Mouse (Mus musculus) Patski (cell line): ENCODE measurements around the gene Farsa. TPM values are rescaled to one million over a fixed set of nuclear protein-coding genes. Genes with fewer than 3 reads are reported as not detected.

Source experiments
- ATAC-seq: fragments of 100-300 bp; one replicate; pipeline ENCODE4 v1.8.0; 2021
- CTCF ChIA-PET: fragments of 350-600 bp; sonication (Branson Sonifier 250); formaldehyde crosslinking; loops from one replicate; lab custom pipeline; 2022; ENCODE audit warnings: inconsistent platforms; lab: Charles Lee
- POLR2A ChIA-PET: fragments of 350-600 bp; sonication (Branson Sonifier 250); formaldehyde crosslinking; loops from one replicate; lab custom pipeline; 2022; ENCODE audit warnings: antibody characterized with exemption, inconsistent platforms; lab: Charles Lee
- DNase-seq: peaks from one replicate; pipeline ENCODE4 v3.0.0-alpha.2; 2011; ENCODE audit warnings: low read depth, low spot score
- H3K27me3 ChIP-seq: fragments of 371-371 bp; one replicate; pipeline ENCODE4 v1.5.1; 2021
- CTCF ChIP-seq: fragments of 100-300 bp; IDR thresholded peaks from one replicate; pipeline ENCODE4 v1.5.1; 2021
- in situ Hi-C: fragments of 300-500 bp; cut with MboI; formaldehyde crosslinking; loops from 3 replicates; pipeline ENCODE4 v1.11.1; 2018; ENCODE audit warnings: low pct_unique_long_range_greater_than_20kb, mixed read lengths
- polyA plus RNA-seq: library from polyadenylated mRNA; unstranded; gene quantifications from one replicate; pipeline ENCODE4 v1.2.3, GENCODE M21; 2021

The Farsa gene
- polyA plus RNA-seq, 1 experiment from 2014 or later: 79.6 TPM

- no peaks in the 10 kb centered on the region for H3K27me3 ChIP-seq
- TF ChIP-seq CTCF: no peak
- in situ Hi-C loops: no loop called here
- CTCF ChIA-PET: interaction anchor here (0.8 to 2.7 kb wide), 6 partner anchors 7 to 48 kb away, joined by 3 to 22 read pairs (median 4); partner anchors contain the start of gene Dnase2a
- peak; percentile 29 for ATAC-seq
- POLR2A ChIA-PET: interaction anchor here (0.8 to 1.5 kb wide), 5 partner anchors 10 to 45 kb away, joined by 3 to 4 read pairs (median 3); no protein-coding TSS in a partner anchor
- no peak for DNase-seq
These were observed 36.4 kb downstream of the Farsa start for GRCm38 (mm10) chr8:84892993-84893708.

- DNase-seq: peak; percentile 80
- ChIA-PET POLR2A (interaction anchor here (0.8 to 1.5 kb wide), 3 partner anchors 10 to 46 kb away, joined by 3 read pairs; no protein-coding TSS in a partner anchor), CTCF (interaction anchor here (0.8 to 2.7 kb wide), 4 partner anchors 9 to 48 kb away, joined by 3 to 22 read pairs (median 6); partner anchors contain the start of gene Dnase2a)
- no peak for TF ChIP-seq CTCF
- no peaks in the 10 kb centered on the region for H3K27me3 ChIP-seq
- in situ Hi-C loops: no loop called here
- ATAC-seq: peak; percentile 98
These were observed 36.9 kb downstream of the Farsa start, which contains the start of gene Gcdh for GRCm38 (mm10) chr8:84893709-84894134. Gcdh (minus strand) TSS chr8:84893921.

- in situ Hi-C loops: no loop called here
- ATAC-seq: no peak
- ChIA-PET CTCF (no interaction called here), POLR2A (no interaction called here)
- TF ChIP-seq CTCF: no peak
- H3K27me3 ChIP-seq: no peaks in the 10 kb centered on the region
- DNase-seq: no peak
These were observed 39.2 kb downstream of the Farsa start for GRCm38 (mm10) chr8:84895963-84896362.

DNA sequence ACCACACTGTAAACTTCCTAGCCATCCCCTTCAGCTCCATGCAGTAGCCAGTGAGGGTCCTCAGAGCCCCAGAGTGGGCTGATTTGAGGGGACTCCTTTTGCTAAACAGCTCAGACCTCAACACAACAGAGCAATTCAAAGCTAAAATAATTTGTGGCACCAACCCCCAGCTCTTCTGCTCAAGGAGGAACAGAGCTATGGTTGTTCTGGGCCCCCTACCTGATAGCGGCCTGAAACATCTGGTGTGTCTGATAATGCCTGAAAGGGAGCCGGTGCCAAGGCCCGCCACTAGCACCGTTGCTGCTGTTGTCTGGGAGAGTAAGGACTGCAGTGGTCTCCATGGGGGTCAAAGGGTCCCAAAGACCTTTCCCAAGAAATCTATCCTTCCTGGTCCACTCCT is 44.3 kb downstream of the Farsa start:
- no peaks in the 10 kb centered on the region for H3K27me3 ChIP-seq
- ChIA-PET POLR2A (interaction anchor here (0.6 to 3.1 kb wide), 3 partner anchors 22 to 212 kb away, joined by 3 to 14 read pairs (median 6); partner anchors contain the start of gene Calr), CTCF (interaction anchor here (0.6 to 3.6 kb wide), 4 partner anchors 9 to 44 kb away, joined by 3 to 19 read pairs (median 3); no protein-coding TSS in a partner anchor)
- in situ Hi-C loops: no loop called here
- ATAC-seq (no peak), DNase-seq (no peak)
- TF ChIP-seq CTCF: no peak

DNA sequence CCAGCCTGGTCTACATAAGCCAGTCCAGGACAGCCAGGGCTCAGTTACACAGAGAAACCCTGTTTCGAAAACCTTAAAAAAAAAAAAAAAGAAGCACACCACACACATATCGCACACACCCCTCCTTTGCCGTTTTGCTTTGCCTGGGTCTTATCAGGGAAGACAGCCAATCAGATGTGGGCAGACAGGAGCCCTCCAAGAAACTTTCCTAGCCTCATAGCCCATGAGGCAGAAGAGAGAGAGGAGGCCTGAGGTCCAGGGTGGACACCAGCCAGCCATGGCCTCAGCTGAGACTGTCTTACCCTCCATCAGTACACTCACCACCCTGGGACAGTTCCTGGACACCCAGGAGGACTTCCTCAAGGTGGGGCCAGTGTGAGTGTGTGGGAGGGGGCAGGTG is 45.0 kb downstream of the Farsa start, which contains the start of gene Klf1:
Gene Klf1 (plus strand): TSS at position 177 of the 400 bp plus-strand sequence.
- ChIA-PET CTCF (interaction anchor here (1.2 to 3.6 kb wide), 3 partner anchors 8 to 55 kb away, joined by 3 to 22 read pairs (median 19); partner anchors contain the start of gene Gcdh), POLR2A (interaction anchor here (3.1 kb wide), 1 partner anchor 56 kb away, joined by 14 read pairs; the partner anchor contains the start of gene Calr)
- DNase-seq (no peak), ATAC-seq (no peak)
- TF ChIP-seq CTCF: no peak
- no peaks in the 10 kb centered on the region for H3K27me3 ChIP-seq
- in situ Hi-C loops: no loop called here

DNA sequence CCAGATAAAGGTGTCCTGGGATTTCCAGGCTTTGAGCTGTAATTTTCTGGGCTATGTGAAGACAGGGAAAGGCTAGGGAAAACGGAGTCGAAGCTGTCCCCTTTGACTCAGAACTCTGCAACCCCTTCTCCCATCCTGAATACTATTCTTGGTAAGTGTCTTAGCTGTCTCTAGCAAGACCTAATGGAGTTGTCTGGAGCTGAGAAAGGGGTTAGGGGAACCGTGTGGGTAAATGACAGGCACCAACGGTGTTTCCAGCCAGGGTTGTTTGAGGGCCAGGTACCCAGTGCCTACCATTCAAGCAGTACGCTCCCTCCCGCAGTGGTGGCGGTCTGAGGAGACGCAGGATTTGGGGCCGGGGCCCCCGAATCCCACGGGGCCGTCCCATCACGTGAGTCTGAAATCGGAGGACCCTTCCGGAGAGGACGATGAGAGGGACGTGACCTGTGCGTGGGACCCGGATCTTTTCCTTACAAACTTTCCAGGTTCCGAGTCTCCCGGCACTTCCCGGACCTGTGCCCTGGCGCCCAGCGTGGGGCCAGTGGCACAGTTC is 45.7 kb downstream of the Farsa start:
- H3K27me3 ChIP-seq: no peaks in the 10 kb centered on the region
- ATAC-seq (no peak), DNase-seq (no peak)
- CTCF ChIA-PET: interaction anchor here (1.0 to 3.6 kb wide), 12 partner anchors 8 to 87 kb away, joined by 3 to 22 read pairs (median 5); partner anchors contain the start of genes Calr and Gcdh
- POLR2A ChIA-PET: interaction anchor here (0.8 to 3.1 kb wide), 3 partner anchors 10 to 82 kb away, joined by 3 to 14 read pairs (median 4); partner anchors contain the start of gene Calr
- TF ChIP-seq CTCF: no peak
- in situ Hi-C loops: no loop called here

DNA sequence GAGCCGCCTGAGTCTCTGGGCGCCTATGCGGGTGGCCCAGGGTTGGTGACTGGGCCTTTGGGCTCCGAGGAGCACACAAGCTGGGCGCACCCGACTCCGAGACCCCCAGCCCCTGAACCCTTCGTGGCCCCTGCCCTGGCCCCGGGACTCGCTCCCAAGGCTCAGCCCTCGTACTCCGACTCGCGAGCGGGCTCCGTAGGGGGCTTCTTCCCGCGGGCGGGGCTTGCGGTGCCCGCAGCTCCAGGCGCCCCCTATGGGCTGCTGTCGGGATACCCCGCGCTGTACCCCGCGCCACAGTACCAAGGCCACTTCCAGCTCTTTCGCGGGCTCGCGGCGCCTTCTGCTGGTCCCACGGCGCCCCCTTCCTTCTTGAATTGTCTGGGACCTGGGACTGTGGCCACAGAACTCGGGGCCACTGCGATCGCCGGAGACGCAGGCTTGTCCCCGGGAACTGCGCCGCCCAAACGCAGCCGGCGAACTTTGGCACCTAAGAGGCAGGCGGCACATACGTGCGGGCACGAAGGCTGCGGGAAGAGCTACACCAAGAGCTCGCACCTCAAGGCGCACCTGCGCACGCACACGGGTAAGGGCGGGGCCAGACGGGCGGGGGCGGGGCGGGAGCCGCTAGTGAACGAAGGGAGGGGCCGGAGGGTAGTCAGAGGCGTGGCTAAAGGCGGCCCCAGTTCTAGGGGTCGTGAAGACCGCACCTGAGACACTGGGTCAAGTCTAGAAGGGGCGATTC is 46.3 kb downstream of the Farsa start:
- peak; percentile 92 for ATAC-seq
- CTCF ChIA-PET: interaction anchor here (0.8 to 3.6 kb wide), 19 partner anchors 9 to 95 kb away, joined by 3 to 22 read pairs (median 4); partner anchors contain the start of genes Calr, Dand5, Gcdh and Syce2
- H3K27me3 ChIP-seq: no peaks in the 10 kb centered on the region
- in situ Hi-C loops: no loop called here
- DNase-seq: peak; percentile 55
- TF ChIP-seq CTCF: no peak
- POLR2A ChIA-PET: interaction anchor here (0.6 to 3.1 kb wide), 6 partner anchors 9 to 100 kb away, joined by 3 to 14 read pairs (median 3); partner anchors contain the start of genes Calr and Gcdh

DNA sequence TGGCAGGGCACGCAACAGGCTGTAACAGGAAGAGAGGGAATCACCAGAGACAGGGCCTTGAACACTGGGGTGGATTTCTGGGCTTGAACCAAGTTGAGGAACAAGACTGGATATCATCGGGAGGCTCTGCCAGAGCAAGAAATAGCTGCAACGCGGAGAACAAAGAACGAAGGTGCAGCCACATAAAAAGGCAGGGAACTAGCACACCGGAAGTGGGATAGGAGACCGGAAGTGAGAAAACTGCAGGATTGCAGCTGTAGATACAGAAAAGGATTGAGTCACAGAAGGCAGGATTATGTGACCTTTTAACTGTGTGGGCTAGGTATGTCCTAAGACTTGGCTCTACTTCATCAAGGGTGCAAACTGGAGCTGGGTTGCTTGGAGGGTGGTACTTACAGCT is 47.6 kb downstream of the Farsa start:
- ChIA-PET POLR2A (no interaction called here), CTCF (interaction anchor here (1.6 to 2.2 kb wide), 4 partner anchors 22 to 94 kb away, joined by 3 to 12 read pairs (median 7); partner anchors contain the start of gene Calr)
- no peaks in the 10 kb centered on the region for H3K27me3 ChIP-seq
- ATAC-seq (no peak), DNase-seq (no peak)
- in situ Hi-C loops: no loop called here
- no peak for TF ChIP-seq CTCF

- H3K27me3 ChIP-seq: no peaks in the 10 kb centered on the region
- in situ Hi-C loops: no loop called here
- TF ChIP-seq CTCF: no peak
- DNase-seq (no peak), ATAC-seq (no peak)
- ChIA-PET CTCF (interaction anchor here (1.4 kb wide), 1 partner anchor 82 kb away, joined by 5 read pairs; no protein-coding TSS in a partner anchor), POLR2A (no interaction called here)
These were observed 50.2 kb downstream of the Farsa start for GRCm38 (mm10) chr8:84907037-84907436.
